Mouse (Mus musculus): ENCODE data around the gene Mthfs. TPM values are rescaled to one million over a fixed set of nuclear protein-coding genes. Genes with fewer than 3 reads are reported as not detected.

The Mthfs gene
- 28.2 and 32.7 TPM in 2 replicates for polyA plus RNA-seq (2015; fragmentation: Nextera tagmentation; extraction: Ambion mirVana)

DNA sequence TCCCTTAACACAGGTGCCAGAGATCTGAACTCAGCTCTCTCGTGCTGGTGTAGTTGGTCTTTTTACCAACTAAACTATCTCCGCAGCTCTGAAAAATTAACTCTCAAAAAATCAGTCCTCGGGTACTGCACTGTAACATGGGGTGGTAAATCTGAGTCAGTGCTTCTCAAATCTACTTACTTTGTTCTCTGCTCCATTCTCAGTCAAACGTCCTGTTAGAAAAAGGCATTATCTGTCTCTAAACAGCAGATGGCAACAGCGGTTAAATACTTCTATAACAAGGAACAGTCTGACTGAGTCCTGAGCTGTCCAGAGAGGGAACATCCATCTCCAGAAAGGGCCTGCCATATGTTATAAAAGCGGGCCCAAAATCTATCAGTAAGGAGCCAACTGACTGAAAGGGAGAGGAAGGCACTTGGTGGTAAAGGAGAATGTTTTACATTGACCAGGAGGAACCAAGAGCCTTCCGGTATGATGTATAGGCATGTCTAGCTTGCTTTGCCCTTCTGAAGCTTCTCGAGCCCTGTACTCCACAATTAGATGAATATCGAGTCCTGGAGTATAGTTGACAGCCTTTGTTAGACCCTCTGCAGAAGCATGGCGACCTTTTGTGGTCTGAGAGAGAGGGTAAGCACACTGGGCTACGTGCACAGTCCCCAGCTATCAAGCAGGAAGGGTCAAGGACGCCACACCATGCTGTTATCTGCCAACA lies at the start of gene Mthfs:
Gene Mthfs (plus strand): TSS at position 324 of the 712 bp plus-strand sequence.

GRCm38 (mm10) chr9:89198969-89199416 lies 11.5 kb upstream of the Mthfs start, which contains the start of the genes Bcl2a1b and Gm29094:
TSS of gene Bcl2a1b (plus strand) at chr9:89199209.
TSS of gene Gm29094 (plus strand) at chr9:89199379.

Other genes with a start within 250 kb of the Mthfs start
- gene Trim43b, start 117.8 kb upstream of the Mthfs start, polyA plus RNA-seq (2015; fragmentation: Nextera tagmentation; extraction: Ambion mirVana), result not detected in 2 replicates
- 3.0 and 4.2 TPM in 2 replicates for gene Bcl2a1b, start 11.5 kb upstream of the Mthfs start, polyA plus RNA-seq (2015; fragmentation: Nextera tagmentation; extraction: Ambion mirVana)
- gene Gm29094, start 11.3 kb upstream of the Mthfs start, polyA plus RNA-seq (2015; fragmentation: Nextera tagmentation; extraction: Ambion mirVana), result 1.3 and 1.5 TPM in 2 replicates